Mouse (Mus musculus): ENCODE measurements at regions not wholly inside any gene's neighbourhood (a gene's known extent, or its start where the extent isn't known, plus 50 kb on each side); places are given as distances from the start of the nearest gene placed in this dataset.
A peak's percentile ranks its signal among the peaks of the same experiment; 100 is the strongest.

DNA sequence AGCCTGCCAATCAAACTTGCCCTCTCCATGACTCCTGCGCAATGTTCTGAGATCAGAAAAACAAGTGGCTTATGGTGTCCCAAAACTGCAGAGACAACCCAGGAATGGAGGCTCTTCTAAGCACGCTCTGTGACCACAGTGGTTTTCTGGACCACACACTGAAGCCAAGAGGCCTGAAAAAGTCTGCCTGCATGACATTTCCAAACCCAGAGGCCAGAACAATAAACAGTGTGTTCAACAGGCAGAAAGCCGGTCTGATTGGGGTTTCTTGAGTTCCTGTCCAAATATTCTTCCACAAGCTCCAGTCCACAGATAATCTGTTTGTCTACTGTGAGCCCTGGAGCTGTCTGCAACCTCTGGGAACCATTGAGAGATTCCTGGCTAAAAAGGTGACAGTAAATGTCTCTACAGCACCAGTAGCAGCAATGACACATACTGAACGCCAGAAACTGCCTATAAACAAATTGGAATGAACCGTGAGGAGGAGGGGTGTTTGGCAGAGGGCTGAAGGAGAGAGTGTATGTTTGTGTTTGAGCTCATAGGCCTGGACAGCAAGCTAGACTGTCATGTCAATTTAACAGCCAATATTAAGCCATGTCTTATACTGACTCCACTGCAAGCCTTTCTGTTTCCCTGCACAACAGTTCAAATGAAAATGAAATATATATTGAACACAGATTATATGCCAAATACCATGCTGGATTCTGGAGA, 152.2 kb downstream of the Rpl10-ps3 start:
- Histone ChIP-seq H3K27ac (ENCODE audit: low read depth, low read length) (no peak overlapping the region), H3K27me3 (ENCODE audit: control insufficient read depth, insufficient read depth, low read length) (no peaks in the 10 kb centered on the region), H3K4me1 (ENCODE audit: control insufficient read depth, insufficient read depth, low read length) (no peaks in the 10 kb centered on the region), H3K9ac (replicated peaks; ENCODE audit: low read depth, low read length) (no peak overlapping the region), H3K4me2 (ENCODE audit: low read depth, low read length) (no peak overlapping the region), H3K4me3 (ENCODE audit: low read depth, low read length) (no peak overlapping the region), H3K9me3 (ENCODE audit: control insufficient read depth, low read length) (no peaks in the 10 kb centered on the region), H3K36me3 (ENCODE audit: control insufficient read depth, insufficient read depth, low read length) (no peaks in the 10 kb centered on the region)
- WGBS, result 73% methylated on average over 5 of the region's 5 CpGs
- no peak for ATAC-seq (ENCODE audit: low read depth)

DNA sequence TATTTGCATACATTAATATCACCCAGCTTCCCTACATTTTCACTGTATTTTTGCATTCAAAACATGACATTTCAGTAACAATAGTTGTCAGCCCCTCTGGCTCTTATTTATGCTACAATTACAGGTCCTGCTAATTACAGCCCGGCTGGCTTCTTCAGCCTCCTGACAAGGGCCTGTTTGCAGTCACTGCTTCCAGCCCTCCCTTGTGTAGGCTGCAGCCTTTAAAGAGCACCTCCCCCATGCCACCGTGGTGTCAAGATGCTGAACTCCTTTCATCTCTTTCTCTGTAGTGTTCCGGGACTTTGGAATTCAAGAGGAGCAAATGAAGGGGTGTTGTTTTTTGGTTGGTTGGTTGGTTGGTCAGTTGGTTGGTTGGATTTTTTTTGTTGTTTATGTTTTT, 153.6 kb downstream of the Rpl10-ps3 start:
- no peaks in the 10 kb centered on the region for H3K36me3 ChIP-seq (ENCODE audit: control insufficient read depth, insufficient read depth, low read length)
- no peak overlapping the region for H3K27ac ChIP-seq (ENCODE audit: low read depth, low read length)
- no peak overlapping the region for H3K9ac ChIP-seq (replicated peaks; ENCODE audit: low read depth, low read length)
- 10% methylated on average over 3 of the region's 3 CpGs for WGBS
- no peak overlapping the region for H3K4me3 ChIP-seq (ENCODE audit: low read depth, low read length)
- H3K9me3 ChIP-seq (ENCODE audit: control insufficient read depth, low read length), result no peaks in the 10 kb centered on the region
- no peaks in the 10 kb centered on the region for H3K27me3 ChIP-seq (ENCODE audit: control insufficient read depth, insufficient read depth, low read length)
- H3K4me1 ChIP-seq (ENCODE audit: control insufficient read depth, insufficient read depth, low read length), result no peaks in the 10 kb centered on the region
- ATAC-seq (ENCODE audit: low read depth), result no peak
- H3K4me2 ChIP-seq (ENCODE audit: low read depth, low read length), result no peak overlapping the region

DNA sequence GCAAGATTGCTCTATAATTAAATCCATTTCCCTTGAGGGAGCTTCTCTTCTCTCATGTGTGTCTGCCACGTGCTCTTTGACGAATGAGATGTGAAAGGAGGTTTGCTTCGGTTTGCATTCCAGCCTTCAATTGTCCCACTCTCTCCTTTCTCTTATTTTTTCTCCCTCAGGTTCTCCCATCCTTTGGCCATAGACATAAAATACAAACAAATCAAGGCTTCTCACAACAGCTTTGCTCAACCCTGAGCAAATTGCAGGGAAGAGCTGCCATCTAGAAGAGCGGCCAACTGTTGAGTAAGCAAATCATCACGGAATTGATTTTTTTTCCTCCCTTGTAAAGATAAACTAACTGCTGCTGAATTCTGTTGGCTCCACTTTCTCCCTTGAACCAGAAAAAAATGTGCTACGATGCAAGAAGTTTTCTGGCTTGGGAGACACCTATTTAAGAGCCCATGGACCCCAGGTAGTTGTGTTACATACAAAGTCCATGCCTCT, 156.1 kb downstream of the Rpl10-ps3 start:
- no peaks in the 10 kb centered on the region for H3K9me3 ChIP-seq (ENCODE audit: control insufficient read depth, low read length)
- no peak for ATAC-seq (ENCODE audit: low read depth)
- 64% methylated on average over 6 of the region's 6 CpGs for WGBS
- no peak overlapping the region for H3K9ac ChIP-seq (replicated peaks; ENCODE audit: low read depth, low read length)
- H3K4me2 ChIP-seq (ENCODE audit: low read depth, low read length), result no peak overlapping the region
- no peaks in the 10 kb centered on the region for H3K27me3 ChIP-seq (ENCODE audit: control insufficient read depth, insufficient read depth, low read length)
- no peaks in the 10 kb centered on the region for H3K36me3 ChIP-seq (ENCODE audit: control insufficient read depth, insufficient read depth, low read length)
- no peak overlapping the region for H3K27ac ChIP-seq (ENCODE audit: low read depth, low read length)
- no peaks in the 10 kb centered on the region for H3K4me1 ChIP-seq (ENCODE audit: control insufficient read depth, insufficient read depth, low read length)
- H3K4me3 ChIP-seq (ENCODE audit: low read depth, low read length), result no peak overlapping the region

DNA sequence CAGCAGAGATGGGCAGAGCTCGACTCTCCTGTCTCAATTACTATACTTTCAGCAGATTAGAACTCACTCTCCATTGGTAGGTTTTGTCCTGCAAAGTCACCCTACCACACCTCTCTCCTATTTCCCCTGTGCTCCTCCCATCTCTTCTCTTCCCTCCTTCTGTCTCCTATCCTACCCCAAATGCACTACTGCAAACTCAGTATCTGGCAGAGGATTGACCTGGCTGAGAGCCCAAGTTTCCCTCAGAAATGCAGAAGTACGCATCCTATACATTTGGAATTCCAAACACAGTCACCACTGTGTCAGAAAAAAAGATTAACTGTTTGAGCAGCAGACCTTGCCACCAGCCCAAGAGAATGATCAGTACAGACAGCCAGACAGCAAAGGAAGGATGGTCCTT, 163.4 kb downstream of the Rpl10-ps3 start:
- ATAC-seq (ENCODE audit: low read depth), result no peak
- Histone ChIP-seq H3K36me3 (ENCODE audit: control insufficient read depth, insufficient read depth, low read length) (no peaks in the 10 kb centered on the region), H3K9me3 (ENCODE audit: control insufficient read depth, low read length) (no peaks in the 10 kb centered on the region; the same call in 1 of the 2 replicates), H3K27ac (ENCODE audit: low read depth, low read length) (no peak overlapping the region), H3K4me2 (ENCODE audit: low read depth, low read length) (no peak overlapping the region), H3K9ac (replicated peaks; ENCODE audit: low read depth, low read length) (no peak overlapping the region), H3K4me3 (ENCODE audit: low read depth, low read length) (no peak overlapping the region), H3K4me1 (ENCODE audit: control insufficient read depth, insufficient read depth, low read length) (no peaks in the 10 kb centered on the region), H3K27me3 (ENCODE audit: control insufficient read depth, insufficient read depth, low read length) (no peaks in the 10 kb centered on the region)
- 60% methylated on average over 2 of the region's 2 CpGs for WGBS

DNA sequence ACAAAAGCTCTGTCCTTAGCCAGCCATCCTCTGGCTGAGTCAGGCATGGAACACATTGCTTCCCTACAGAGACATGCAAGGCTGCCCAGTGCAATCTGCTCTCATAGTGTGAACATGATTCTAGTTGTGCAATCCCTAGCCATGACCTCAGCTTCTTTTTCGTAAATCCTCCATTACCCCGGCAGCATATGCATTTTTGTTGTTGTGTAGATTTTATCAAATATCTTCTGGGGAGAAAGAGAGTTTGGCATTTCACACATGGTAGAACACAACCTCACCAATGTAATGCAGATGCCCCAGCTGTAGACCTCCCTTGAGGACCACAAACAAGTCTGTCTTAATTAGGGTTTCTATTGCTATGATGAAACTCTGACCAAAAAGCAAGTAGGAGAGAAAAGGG, 168.6 kb downstream of the Rpl10-ps3 start:
- 89% methylated on average over 2 of the region's 2 CpGs for WGBS
- Histone ChIP-seq H3K9ac (replicated peaks; ENCODE audit: low read depth, low read length) (no peak overlapping the region), H3K4me3 (ENCODE audit: low read depth, low read length) (no peak overlapping the region), H3K36me3 (ENCODE audit: control insufficient read depth, insufficient read depth, low read length) (no peaks in the 10 kb centered on the region), H3K27ac (ENCODE audit: low read depth, low read length) (no peak overlapping the region), H3K4me1 (ENCODE audit: control insufficient read depth, insufficient read depth, low read length) (peaks cover 3% of the 10 kb centered on the region; the same call in 1 of the 2 replicates), H3K9me3 (ENCODE audit: control insufficient read depth, low read length) (no peaks in the 10 kb centered on the region; the same call in 1 of the 2 replicates), H3K27me3 (ENCODE audit: control insufficient read depth, insufficient read depth, low read length) (no peaks in the 10 kb centered on the region), H3K4me2 (ENCODE audit: low read depth, low read length) (no peak overlapping the region)
- no peak for ATAC-seq (ENCODE audit: low read depth)

DNA sequence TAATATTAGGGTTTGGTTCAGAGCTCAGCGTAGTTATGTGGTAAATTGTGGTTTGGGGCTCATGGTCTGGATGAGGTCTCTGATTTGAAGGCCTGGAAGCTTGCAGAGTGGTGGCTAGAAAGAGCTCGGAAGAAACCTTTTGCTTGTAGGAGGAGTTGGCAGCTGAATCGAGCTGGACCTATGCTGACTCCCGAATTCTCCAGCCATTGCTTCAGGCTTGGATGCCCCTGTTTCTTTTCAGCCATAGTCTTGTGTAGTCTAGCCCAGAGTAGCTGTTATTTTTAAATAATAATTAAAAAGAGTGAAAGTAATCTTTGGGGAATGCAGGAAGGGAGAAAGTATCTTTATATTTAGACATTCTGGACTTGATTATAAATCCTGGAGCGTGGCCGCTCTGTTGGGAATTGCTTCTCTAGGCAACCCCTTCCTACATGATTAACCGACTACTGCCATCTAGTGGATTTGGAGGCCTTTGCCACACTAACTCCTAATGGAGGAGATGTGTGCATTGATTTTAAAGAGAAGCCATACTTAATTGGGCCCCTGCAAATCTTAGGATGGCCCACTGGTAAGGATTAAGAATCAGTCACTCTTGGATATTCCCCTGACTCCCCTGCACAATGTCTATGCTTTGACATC, 172.8 kb downstream of the Rpl10-ps3 start:
- no peaks in the 10 kb centered on the region for H3K27me3 ChIP-seq (ENCODE audit: control insufficient read depth, insufficient read depth, low read length)
- H3K36me3 ChIP-seq (ENCODE audit: control insufficient read depth, insufficient read depth, low read length), result no peaks in the 10 kb centered on the region
- H3K9me3 ChIP-seq (ENCODE audit: control insufficient read depth, low read length), result no peaks in the 10 kb centered on the region
- no peak overlapping the region for H3K9ac ChIP-seq (replicated peaks; ENCODE audit: low read depth, low read length)
- ATAC-seq (ENCODE audit: low read depth), result peak; percentile 86
- H3K4me3 ChIP-seq (ENCODE audit: low read depth, low read length), result no peak overlapping the region
- 13% methylated on average over 7 of the region's 7 CpGs for WGBS
- peak overlapping the region; percentile 22; the same call in 1 of the 2 replicates for H3K4me2 ChIP-seq (ENCODE audit: low read depth, low read length)
- H3K27ac ChIP-seq (ENCODE audit: low read depth, low read length), result no peak overlapping the region
- H3K4me1 ChIP-seq (ENCODE audit: control insufficient read depth, insufficient read depth, low read length), result peaks cover 3% of the 10 kb centered on the region; the same call in 1 of the 2 replicates

DNA sequence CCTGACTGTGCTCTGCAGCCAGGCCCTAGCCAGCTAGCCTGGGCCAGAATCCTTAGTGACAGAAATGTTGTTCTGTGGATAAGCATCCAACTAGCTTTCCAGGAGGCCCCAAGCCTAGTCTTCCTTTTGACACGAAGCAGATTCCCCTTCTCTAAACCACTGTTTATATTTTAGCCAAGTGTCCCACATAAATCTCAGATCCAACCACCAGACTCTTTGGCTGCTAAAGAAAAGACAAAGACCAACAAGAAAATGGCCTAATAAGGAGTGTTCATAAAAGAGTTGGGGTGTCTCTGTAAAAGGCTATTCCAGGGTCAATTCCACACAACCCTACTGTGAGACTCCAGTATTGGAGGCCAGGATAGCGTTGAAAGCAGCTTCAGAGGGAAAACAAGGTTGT, 173.6 kb downstream of the Rpl10-ps3 start:
- no peak for ATAC-seq (ENCODE audit: low read depth)
- H3K9me3 ChIP-seq (ENCODE audit: control insufficient read depth, low read length), result no peaks in the 10 kb centered on the region
- H3K27ac ChIP-seq (ENCODE audit: low read depth, low read length), result no peak overlapping the region
- peaks cover 3% of the 10 kb centered on the region; the same call in 1 of the 2 replicates for H3K4me1 ChIP-seq (ENCODE audit: control insufficient read depth, insufficient read depth, low read length)
- no peak overlapping the region for H3K4me3 ChIP-seq (ENCODE audit: low read depth, low read length)
- 0 out of 2 replicates have a peak overlapping the region, but pooled peaks have one; percentile 22 for H3K4me2 ChIP-seq (ENCODE audit: low read depth, low read length)
- no peaks in the 10 kb centered on the region for H3K27me3 ChIP-seq (ENCODE audit: control insufficient read depth, insufficient read depth, low read length)
- H3K9ac ChIP-seq (replicated peaks; ENCODE audit: low read depth, low read length), result no peak overlapping the region
- no peaks in the 10 kb centered on the region for H3K36me3 ChIP-seq (ENCODE audit: control insufficient read depth, insufficient read depth, low read length)
- 25% methylated on average over 2 of the region's 2 CpGs for WGBS

DNA sequence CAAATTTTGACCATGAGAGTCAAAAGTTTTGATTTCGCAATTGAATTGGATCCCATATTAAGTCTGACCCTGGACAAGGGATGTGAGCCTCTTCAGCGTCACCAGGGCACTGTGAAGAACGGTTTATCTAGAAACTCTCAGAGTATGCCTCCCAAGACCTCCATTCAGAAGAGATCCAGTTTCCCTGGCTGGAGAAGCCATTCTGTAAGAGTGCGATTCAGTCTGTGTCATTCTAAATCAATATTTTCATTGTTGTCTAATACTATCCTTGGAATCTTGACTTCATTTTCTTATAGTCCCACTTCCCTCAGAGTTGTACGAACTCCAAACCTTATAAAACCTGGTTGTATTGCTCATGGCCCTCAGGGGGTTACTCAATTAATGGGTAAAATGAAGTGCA, 174.1 kb downstream of the Rpl10-ps3 start:
- Histone ChIP-seq H3K27me3 (ENCODE audit: control insufficient read depth, insufficient read depth, low read length) (no peaks in the 10 kb centered on the region), H3K36me3 (ENCODE audit: control insufficient read depth, insufficient read depth, low read length) (no peaks in the 10 kb centered on the region), H3K9ac (replicated peaks; ENCODE audit: low read depth, low read length) (no peak overlapping the region), H3K9me3 (ENCODE audit: control insufficient read depth, low read length) (no peaks in the 10 kb centered on the region), H3K4me1 (ENCODE audit: control insufficient read depth, insufficient read depth, low read length) (peaks cover 3% of the 10 kb centered on the region; the same call in 1 of the 2 replicates), H3K27ac (ENCODE audit: low read depth, low read length) (no peak overlapping the region), H3K4me2 (ENCODE audit: low read depth, low read length) (no peak overlapping the region), H3K4me3 (ENCODE audit: low read depth, low read length) (no peak overlapping the region)
- 86% methylated on average over 5 of the region's 5 CpGs for WGBS
- no peak for ATAC-seq (ENCODE audit: low read depth)

DNA sequence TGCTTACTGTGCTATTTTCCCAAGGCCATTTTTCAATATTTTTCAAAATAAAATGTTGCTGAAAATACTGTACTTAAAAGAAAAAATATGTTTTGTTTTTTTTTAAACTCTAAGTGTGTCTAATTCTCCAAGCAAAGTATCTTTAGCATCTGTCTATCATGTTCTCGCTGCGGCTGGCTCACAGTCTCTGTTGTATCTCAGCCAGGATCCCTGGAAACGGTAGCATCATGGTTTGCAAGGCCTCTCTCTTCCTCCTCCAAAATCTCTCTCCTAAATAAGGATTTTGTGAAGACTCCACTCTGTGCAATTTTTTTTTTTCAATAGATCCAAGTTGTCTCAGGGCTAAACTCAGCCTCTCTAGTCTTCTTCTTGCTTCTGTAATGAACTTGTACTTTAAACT, 190.2 kb downstream of the Rpl10-ps3 start:
- ATAC-seq (ENCODE audit: low read depth), result no peak
- H3K9me3 ChIP-seq (ENCODE audit: control insufficient read depth, low read length), result no peaks in the 10 kb centered on the region
- no peaks in the 10 kb centered on the region for H3K27me3 ChIP-seq (ENCODE audit: control insufficient read depth, insufficient read depth, low read length)
- no peak overlapping the region for H3K9ac ChIP-seq (replicated peaks; ENCODE audit: low read depth, low read length)
- no peak overlapping the region for H3K27ac ChIP-seq (ENCODE audit: low read depth, low read length)
- H3K4me1 ChIP-seq (ENCODE audit: control insufficient read depth, insufficient read depth, low read length), result no peaks in the 10 kb centered on the region
- 92% methylated on average over 3 of the region's 3 CpGs for WGBS
- no peak overlapping the region for H3K4me2 ChIP-seq (ENCODE audit: low read depth, low read length)
- no peak overlapping the region for H3K4me3 ChIP-seq (ENCODE audit: low read depth, low read length)
- H3K36me3 ChIP-seq (ENCODE audit: control insufficient read depth, insufficient read depth, low read length), result no peaks in the 10 kb centered on the region
